Mouse (Mus musculus) heart, adult 2 months (tissue): ENCODE measurements around the gene Lrrc8c.

Experiments
- CTCF ChIP-seq: fragments of 200-600 bp; IDR thresholded peaks from 2 replicates; pipeline ENCODE4 v1.8.1; 2022; ENCODE audit warnings: antibody characterized with exemption, mild to moderate bottlenecking, moderate library complexity
- EP300 ChIP-seq: fragments of 200-500 bp; IDR thresholded peaks from 2 replicates; pipeline ENCODE4 v1.6.1; 2011; ENCODE audit warnings: low read depth, low read length, control low read depth; ENCODE audit not compliant: insufficient read depth
- POLR2A ChIP-seq: fragments of 200-500 bp; IDR thresholded peaks from 2 replicates; pipeline ENCODE4 v1.6.1; 2011; ENCODE audit warnings: mild to moderate bottlenecking, low read depth, low read length, control low read depth; ENCODE audit not compliant: insufficient read depth

DNA sequence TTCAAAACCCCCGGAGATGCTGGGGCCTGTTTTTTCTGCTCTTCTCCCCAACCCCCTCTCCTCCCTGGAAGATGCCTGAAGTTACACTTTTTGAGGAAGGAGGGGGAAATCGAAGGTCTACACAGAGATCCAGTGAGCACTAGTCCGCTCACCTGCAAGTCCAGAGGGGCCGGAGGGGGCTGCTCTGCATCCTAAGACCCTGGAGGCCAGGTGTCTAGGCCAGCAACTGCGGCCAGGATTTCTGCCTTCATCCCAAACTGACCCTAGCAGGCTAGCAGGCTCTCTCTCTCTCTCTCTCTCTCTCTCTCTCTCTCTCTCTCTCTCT lies 750 bp downstream of the Lrrc8c start:
- TF ChIP-seq CTCF (no peak), POLR2A (no peak), EP300 (no peak)
